Mouse (Mus musculus) small intestine, adult 2 months (tissue): ENCODE measurements at regions not wholly inside any gene's neighbourhood (a gene's known extent, or its start where the extent isn't known, plus 50 kb on each side); places are given as distances from the start of the nearest gene placed in this dataset.

ENCODE experiments used
- H3K27ac ChIP-seq: fragments of 200-500 bp; 2 replicates; pipeline ENCODE4 v1.5.1; 2012; ENCODE audit warnings: low read depth, low read length, control low read depth, inconsistent platforms; ENCODE audit not compliant: insufficient read depth
- H3K27me3 ChIP-seq: fragments of 200-500 bp; 2 replicates; pipeline ENCODE4 v1.6.1; 2012; ENCODE audit warnings: mild to moderate bottlenecking, moderate library complexity, low read length, inconsistent platforms; ENCODE audit not compliant: control insufficient read depth, insufficient read depth
- H3K36me3 ChIP-seq: fragments of 200-500 bp; 2 replicates; pipeline ENCODE4 v1.6.1; 2012; ENCODE audit warnings: mild to moderate bottlenecking, low read length, control low read depth, inconsistent platforms; ENCODE audit not compliant: control insufficient read depth, insufficient read depth
- H3K4me1 ChIP-seq: fragments of 200-500 bp; 2 replicates; pipeline ENCODE4 v1.6.1; 2012; ENCODE audit warnings: low read length, inconsistent platforms, mixed read lengths; ENCODE audit not compliant: control insufficient read depth, insufficient read depth, insufficient read length
- H3K4me3 ChIP-seq: fragments of 200-500 bp; 2 replicates; pipeline ENCODE4 v1.5.1; 2012; ENCODE audit warnings: low read depth, mild to moderate bottlenecking, control low read depth, inconsistent platforms, low read length, moderate library complexity
- CTCF ChIP-seq: fragments of 200-500 bp; IDR thresholded peaks from 2 replicates; pipeline ENCODE4 v1.5.1; 2012; ENCODE audit warnings: low read depth, mild to moderate bottlenecking, control low read depth, inconsistent platforms, low read length, moderate library complexity, mixed read lengths; ENCODE audit not compliant: insufficient replicate concordance, insufficient read length; ENCODE audit errors: extremely low read depth
- POLR2A ChIP-seq: fragments of 200-500 bp; IDR thresholded peaks from 2 replicates; pipeline ENCODE4 v1.6.1; 2012; ENCODE audit warnings: low read depth, mild to moderate bottlenecking, control low read depth, inconsistent platforms, low read length, moderate library complexity
- WGBS: fragments of 180-500 bp; shearing (Covaris S2); methylation state at CpG from one replicate; pipeline ENCODE4 v1.1.7; 2018; 5-methylcytosine and 5-hydroxymethylcytosine counted together

- no peaks in the 10 kb centered on the region for H3K4me1 ChIP-seq
Observed at GRCm38 (mm10) chr16:12936571-12936970, 172.9 kb upstream of the Ercc4 start.

DNA sequence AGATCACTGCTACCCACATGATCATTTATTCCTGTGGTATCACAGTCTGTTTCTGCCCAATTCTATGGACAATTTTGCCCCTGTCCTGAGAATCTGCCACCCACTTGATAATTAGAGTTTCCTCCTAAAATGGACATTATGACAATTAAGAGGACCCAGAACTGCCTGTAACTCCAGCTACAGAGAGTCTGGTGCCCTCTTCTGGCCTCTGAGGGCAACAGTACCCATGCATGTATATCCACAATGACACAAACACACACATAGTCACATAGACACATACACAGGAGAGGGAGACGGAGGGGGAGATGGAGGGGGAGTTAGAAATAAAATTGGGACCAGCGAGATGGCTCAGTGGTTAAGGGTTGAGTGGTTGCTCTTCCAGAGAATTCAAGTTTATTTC, 170.9 kb upstream of the Ercc4 start:
- H3K27me3 ChIP-seq = no peaks in the 10 kb centered on the region
- no peak overlapping the region for H3K27ac ChIP-seq
- TF ChIP-seq POLR2A (no peak), CTCF (no peak)
- WGBS = 93% methylated on average over 2 of the region's 2 CpGs
- H3K4me1 ChIP-seq = no peaks in the 10 kb centered on the region
- no peaks in the 10 kb centered on the region for H3K36me3 ChIP-seq
- H3K4me3 ChIP-seq = no peak overlapping the region

More at GRCm38 (mm10) chr16:12936571-12936970, 172.9 kb upstream of the Ercc4 start:
- Histone ChIP-seq H3K27ac (no peak overlapping the region), H3K27me3 (no peaks in the 10 kb centered on the region), H3K4me3 (no peak overlapping the region), H3K36me3 (no peaks in the 10 kb centered on the region)
- 79% methylated on average over 2 of the region's 2 CpGs for WGBS
- TF ChIP-seq POLR2A = no peak
- no peak for TF ChIP-seq CTCF

- WGBS = 82% methylated on average over 5 of the region's 5 CpGs
- H3K4me3 ChIP-seq = no peak overlapping the region
- TF ChIP-seq POLR2A (no peak), CTCF (no peak)
Observed at GRCm38 (mm10) chr16:12951176-12951575, 158.3 kb upstream of the Ercc4 start.

DNA sequence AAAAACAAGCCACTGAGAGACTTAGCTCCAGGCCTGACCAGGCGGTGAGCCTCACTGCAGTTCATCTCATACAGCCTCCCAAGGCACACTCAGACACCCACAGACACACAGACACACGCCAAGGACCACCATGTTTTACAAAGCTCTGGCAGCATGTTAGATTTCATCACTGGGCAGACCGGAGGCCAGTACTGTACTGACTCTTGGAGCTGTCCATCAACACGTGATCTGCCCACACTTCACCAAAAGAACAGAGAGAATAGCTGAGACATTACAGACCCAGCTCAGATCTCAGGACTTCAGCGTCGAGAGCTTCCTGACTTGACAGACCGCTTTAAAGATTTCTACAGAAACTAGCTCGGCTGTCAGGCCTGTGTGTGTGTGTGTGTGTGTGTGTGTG, 155.5 kb upstream of the Ercc4 start:
- Histone ChIP-seq H3K4me3 (no peak overlapping the region), H3K4me1 (no peaks in the 10 kb centered on the region), H3K27me3 (no peaks in the 10 kb centered on the region), H3K27ac (no peak overlapping the region), H3K36me3 (no peaks in the 10 kb centered on the region)
- TF ChIP-seq CTCF = no peak
- TF ChIP-seq POLR2A = no peak
- WGBS = 64% methylated on average over 8 of the region's 8 CpGs

More at GRCm38 (mm10) chr16:12951176-12951575, 158.3 kb upstream of the Ercc4 start:
- Histone ChIP-seq H3K4me1 (no peaks in the 10 kb centered on the region), H3K27ac (no peak overlapping the region), H3K27me3 (no peaks in the 10 kb centered on the region), H3K36me3 (no peaks in the 10 kb centered on the region)

GRCm38 (mm10) chr16:12956416-12956815, 153.1 kb upstream of the Ercc4 start:
- H3K36me3 ChIP-seq = no peaks in the 10 kb centered on the region
- H3K4me3 ChIP-seq = no peak overlapping the region
- TF ChIP-seq CTCF (no peak), POLR2A (no peak)
- no peaks in the 10 kb centered on the region for H3K27me3 ChIP-seq
- WGBS = 60% methylated on average over 3 of the region's 3 CpGs
- H3K27ac ChIP-seq = no peak overlapping the region
- H3K4me1 ChIP-seq = no peaks in the 10 kb centered on the region

- H3K4me1 ChIP-seq = no peaks in the 10 kb centered on the region
- WGBS = 80% methylated on average over 5 of the region's 5 CpGs
- TF ChIP-seq POLR2A = no peak
- TF ChIP-seq CTCF = no peak
Observed at GRCm38 (mm10) chr16:12960885-12961284, 148.6 kb upstream of the Ercc4 start.

GRCm38 (mm10) chr16:12982681-12983080, 126.8 kb upstream of the Ercc4 start:
- H3K4me1 ChIP-seq = no peaks in the 10 kb centered on the region
- no peak for TF ChIP-seq POLR2A
- no peak for TF ChIP-seq CTCF
- H3K36me3 ChIP-seq = no peaks in the 10 kb centered on the region
- no peaks in the 10 kb centered on the region for H3K27me3 ChIP-seq
- WGBS = 82% methylated on average over 1 of the region's 1 CpGs
- H3K4me3 ChIP-seq = no peak overlapping the region
- no peak overlapping the region for H3K27ac ChIP-seq

More at GRCm38 (mm10) chr16:12960885-12961284, 148.6 kb upstream of the Ercc4 start:
- Histone ChIP-seq H3K27me3 (no peaks in the 10 kb centered on the region), H3K4me3 (no peak overlapping the region), H3K36me3 (no peaks in the 10 kb centered on the region), H3K27ac (no peak overlapping the region)

- TF ChIP-seq CTCF (no peak), POLR2A (no peak)
- no peak overlapping the region for H3K27ac ChIP-seq
- H3K4me1 ChIP-seq = no peaks in the 10 kb centered on the region
- H3K4me3 ChIP-seq = no peak overlapping the region
- no peaks in the 10 kb centered on the region for H3K36me3 ChIP-seq
- 63% methylated on average over 1 of the region's 1 CpGs for WGBS
- H3K27me3 ChIP-seq = no peaks in the 10 kb centered on the region
Observed at GRCm38 (mm10) chr16:13001288-13001880, 108.1 kb upstream of the Ercc4 start.
